Mouse (Mus musculus) spleen, postnatal 36 days (tissue): ENCODE results near the gene Rhoc.
"Not testable (repeated sequence)": the region's sequence is repeated elsewhere in the genome, so short reads cannot be mapped to it uniquely, and the experiment has no call there.

Experiments
- DNase-seq, 2 experiments: peaks; one replicate each; pipeline ENCODE4 v3.0.0; 2022; ENCODE audit warnings: low spot score in 2 of 2, mixed read lengths in 1 of 2

Gene Rhoc

GRCm38 (mm10) chr3:104785284-104785683 lies 2.9 kb upstream of the Rhoc start:
- DNase-seq = no peak

GRCm38 (mm10) chr3:104788561-104789311 lies 561 bp downstream of the Rhoc start:
- peak; percentile 38 to 50 for DNase-seq

- DNase-seq = no peak
These were observed 1.1 kb downstream of the Rhoc start for GRCm38 (mm10) chr3:104789312-104789605.

- DNase-seq = no peak
These were observed 1.6 kb downstream of the Rhoc start for GRCm38 (mm10) chr3:104789822-104790221.

- DNase-seq = no peak
These were observed 2.3 kb downstream of the Rhoc start for GRCm38 (mm10) chr3:104790401-104790937.

GRCm38 (mm10) chr3:104791017-104791416 lies 2.8 kb downstream of the Rhoc start:
- no peak for DNase-seq

GRCm38 (mm10) chr3:104791671-104792070 lies 3.5 kb downstream of the Rhoc start:
- DNase-seq = no peak

- no peak for DNase-seq
These were observed 4.4 kb downstream of the Rhoc start for GRCm38 (mm10) chr3:104792360-104793270.

- peak; percentile 52 to 58 for DNase-seq
These were observed 6.0 kb downstream of the Rhoc start for GRCm38 (mm10) chr3:104793871-104794828.

GRCm38 (mm10) chr3:104794953-104795470 lies 6.8 kb downstream of the Rhoc start:
- DNase-seq = no peak

- no peak for DNase-seq
These were observed 7.6 kb downstream of the Rhoc start for GRCm38 (mm10) chr3:104795661-104796340.

- DNase-seq = no peak
These were observed 8.4 kb downstream of the Rhoc start for GRCm38 (mm10) chr3:104796430-104797082.

GRCm38 (mm10) chr3:104800681-104801080 lies 12.5 kb downstream of the Rhoc start:
- DNase-seq = no peak

- DNase-seq = no peak
These were observed 13.3 kb downstream of the Rhoc start for GRCm38 (mm10) chr3:104801481-104801880.

- DNase-seq = no peak
These were observed 16.1 kb downstream of the Rhoc start for GRCm38 (mm10) chr3:104804312-104804711.

GRCm38 (mm10) chr3:104805539-104805938 lies 17.4 kb downstream of the Rhoc start:
- DNase-seq = no peak

- DNase-seq = no peak
These were observed 23.6 kb downstream of the Rhoc start for GRCm38 (mm10) chr3:104811752-104812151.

GRCm38 (mm10) chr3:104812254-104812653 lies 24.1 kb downstream of the Rhoc start:
- DNase-seq = no peak

- not testable (repeated sequence) for DNase-seq
These were observed 25.1 kb downstream of the Rhoc start for GRCm38 (mm10) chr3:104813227-104813626.

GRCm38 (mm10) chr3:104814746-104815145 lies 26.6 kb downstream of the Rhoc start:
- DNase-seq = no peak
